Mouse (Mus musculus): Measurements from ENCODE around the gene Stk11ip.

GRCm38 (mm10) chr1:75502945-75503650, 18.2 kb upstream of the Stk11ip start:
- no peak for TF ChIP-seq TAL1 (IDR thresholded peaks at IDR 0.05; ENCODE audit: low read length)
- TF ChIP-seq GATA1 (IDR thresholded peaks at IDR 0.05; ENCODE audit: low read length), result no peak

Data from erythroblast, embryonic 14.5 days (primary cell).